Mouse (Mus musculus): Measurements from ENCODE around the gene Nelfa.
"Not testable (repeated sequence)": the region's sequence is repeated elsewhere in the genome, so short reads cannot be mapped to it uniquely, and the experiment has no call there.

Gene Nelfa

DNA sequence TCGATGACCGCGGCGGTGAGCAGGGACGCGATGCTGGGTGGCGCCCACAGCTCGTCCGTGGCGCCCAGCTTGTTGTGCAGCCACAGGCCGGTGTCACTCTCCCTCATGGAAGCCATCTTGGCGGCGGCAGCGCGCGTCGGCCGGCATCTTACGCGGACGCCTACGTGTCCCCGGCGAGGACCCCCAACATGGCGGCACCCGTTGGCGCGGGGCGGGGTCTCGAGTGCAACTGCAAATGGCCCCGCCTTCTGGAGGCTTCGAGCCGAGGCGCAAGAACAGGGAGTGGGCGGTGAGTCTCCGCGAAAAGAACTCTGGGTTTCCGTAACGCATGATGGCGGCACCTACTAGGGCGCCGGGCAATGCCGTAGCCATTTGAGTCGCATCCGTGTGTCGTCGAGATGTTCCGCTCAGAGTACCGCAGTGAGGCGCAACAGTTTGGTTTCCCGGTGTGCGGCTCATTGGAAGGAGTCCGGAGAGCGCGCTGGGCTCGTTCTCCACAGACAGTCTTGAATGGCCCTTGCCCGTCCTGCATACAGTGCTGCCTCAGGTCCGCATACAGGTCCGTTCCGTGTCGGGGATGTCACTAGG lies at the start of gene Nelfa:
Gene Nelfa (minus strand): TSS at position 294 of the 588 bp plus-strand sequence.
- peak; percentile 99 for DNase-seq

DNA sequence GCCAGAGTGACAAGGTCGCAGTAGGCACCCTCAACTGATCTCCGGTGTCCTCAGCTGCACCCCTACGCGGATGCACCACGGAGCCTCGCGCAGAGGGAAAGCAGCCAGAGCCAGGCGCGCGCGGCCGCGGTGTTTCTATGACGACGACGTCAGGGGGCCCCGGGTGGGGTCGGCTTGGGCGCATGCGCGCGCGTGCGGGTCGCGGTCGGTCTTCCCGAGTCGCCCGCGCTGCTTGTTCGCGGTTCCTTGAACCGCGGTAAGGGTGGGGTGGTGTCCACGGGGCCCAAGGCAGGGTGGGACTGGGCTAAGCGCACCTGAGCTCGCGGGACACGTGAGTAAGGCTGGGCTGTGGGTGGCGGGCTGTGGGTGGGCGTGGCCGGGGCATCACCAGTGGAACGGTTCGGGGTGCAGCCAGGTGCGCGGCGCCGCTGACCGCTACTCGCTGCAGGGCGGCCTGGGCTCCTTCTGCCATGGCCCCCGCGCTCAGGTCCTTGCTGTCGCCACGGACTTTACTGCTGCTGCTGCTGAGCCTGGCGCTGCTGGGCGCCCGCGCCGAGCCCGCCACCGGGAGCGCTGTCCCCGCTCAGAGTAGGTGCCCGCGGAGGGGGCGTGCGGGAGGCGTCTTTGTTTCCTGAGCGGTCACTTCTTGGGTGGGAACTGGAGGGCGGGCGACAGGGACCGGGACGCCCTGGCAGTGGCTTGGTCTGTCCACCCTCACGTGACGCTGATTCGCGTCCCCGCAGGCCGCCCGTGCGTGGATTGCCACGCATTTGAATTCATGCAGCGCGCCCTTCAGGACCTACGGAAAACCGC lies 47.3 kb upstream of the Nelfa start, which contains the start of gene Gm1673:
Gene Gm1673 (plus strand): TSS at position 125 of the 813 bp plus-strand sequence.
- DNase-seq, result peak; percentile 87

DNA sequence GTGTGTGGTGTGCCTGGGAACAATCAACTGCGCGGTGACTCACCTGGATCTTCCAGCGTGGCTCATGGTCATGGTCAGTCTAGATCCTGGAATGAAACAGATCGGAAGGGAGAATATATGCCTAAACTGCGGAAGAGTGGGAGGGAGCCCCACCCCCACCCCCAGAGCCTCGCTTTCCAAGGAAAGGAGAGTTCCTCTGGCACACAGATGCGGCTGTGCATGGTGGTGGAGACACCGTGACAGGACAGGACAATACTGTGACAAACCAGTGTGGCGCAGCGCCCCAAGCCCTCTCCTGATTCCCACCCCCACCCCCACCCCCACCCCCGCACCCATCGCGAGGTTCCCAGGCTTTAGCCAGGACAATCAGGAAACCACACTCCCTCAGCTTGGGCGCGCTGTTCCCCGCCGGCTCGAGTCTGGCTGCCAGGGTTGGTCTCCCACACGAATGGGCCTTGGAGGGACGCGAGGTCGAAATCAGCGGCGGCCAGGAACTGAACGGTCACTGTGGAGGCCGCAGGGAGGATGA lies 46.6 kb upstream of the Nelfa start:
- DNase-seq, result no peak

DNA sequence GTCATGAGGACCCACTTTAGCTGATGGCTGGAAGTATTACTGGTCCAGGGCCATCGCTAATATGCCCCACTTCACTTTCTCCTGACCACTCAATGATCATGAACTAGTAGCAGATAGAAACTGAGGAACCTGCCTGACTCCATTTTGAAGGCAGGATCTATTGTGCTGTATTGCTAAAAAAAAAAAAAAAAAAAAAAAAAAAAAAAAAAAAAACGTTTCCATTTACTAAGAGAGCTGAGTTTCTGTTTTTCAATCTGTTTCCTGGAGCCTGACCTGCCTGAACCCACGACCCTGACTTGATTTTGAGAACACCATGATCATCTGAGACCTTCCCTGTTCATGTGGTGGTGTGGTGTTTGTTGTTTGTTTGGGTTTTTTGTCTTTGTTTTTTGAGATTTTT lies 40.1 kb upstream of the Nelfa start:
- no peak for DNase-seq

DNA sequence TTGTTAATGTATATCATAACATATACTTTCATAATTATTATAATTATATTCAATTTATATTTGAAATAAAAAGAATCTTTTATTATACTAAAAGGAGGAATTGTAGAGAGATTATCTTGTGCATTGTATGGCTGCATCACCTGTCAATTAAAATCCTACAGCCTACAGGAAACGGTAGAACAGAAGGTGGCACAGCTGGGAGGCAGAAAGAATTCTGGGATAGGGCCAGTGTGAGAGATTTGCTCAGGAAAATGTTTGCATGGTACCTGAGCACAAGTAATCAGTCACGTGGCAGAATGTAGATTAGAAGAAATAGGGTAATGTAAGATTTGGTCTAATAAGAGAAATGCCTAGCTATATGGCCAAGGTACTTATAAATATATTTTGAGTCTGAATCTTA lies 38.5 kb upstream of the Nelfa start:
- DNase-seq, result no peak

DNA sequence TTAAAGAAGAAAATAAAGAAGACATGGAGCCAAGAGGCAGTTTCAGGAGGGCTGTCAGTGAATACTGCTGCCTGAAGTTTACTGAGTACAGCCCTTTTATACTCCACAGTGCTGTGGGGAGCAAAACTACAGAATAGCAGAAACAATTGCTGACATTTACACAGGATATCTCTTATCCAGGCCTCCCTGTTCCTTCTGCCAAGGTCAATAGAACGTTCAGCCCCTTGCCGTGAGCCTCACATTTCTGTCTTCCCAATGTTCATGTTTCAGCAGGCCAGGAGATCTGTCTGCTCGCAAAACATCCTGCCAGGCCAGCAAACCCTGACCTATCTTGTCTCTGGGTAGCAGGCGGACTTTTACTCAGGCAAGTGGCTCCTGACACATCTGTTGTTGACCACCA lies 23.2 kb upstream of the Nelfa start:
- DNase-seq, result no peak

DNA sequence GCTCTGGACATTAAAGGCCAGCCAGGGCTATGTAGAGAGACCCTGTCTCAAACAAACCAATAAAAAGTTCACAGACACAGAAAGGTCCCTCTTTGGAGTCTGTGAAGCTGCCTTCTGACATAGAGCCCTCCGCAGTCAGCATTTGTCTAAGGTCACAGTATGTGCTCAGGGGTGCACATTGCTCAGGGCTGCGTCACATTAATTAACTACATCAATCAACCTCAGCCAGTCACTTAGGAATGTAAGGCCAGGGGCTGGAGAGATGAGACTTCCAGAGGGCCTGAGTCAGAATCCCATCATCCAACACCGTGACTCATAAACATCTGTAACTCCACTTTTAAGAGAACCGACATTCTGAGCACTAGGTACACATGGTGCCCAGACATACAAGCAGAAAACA lies 19.7 kb upstream of the Nelfa start:
- DNase-seq, result no peak

DNA sequence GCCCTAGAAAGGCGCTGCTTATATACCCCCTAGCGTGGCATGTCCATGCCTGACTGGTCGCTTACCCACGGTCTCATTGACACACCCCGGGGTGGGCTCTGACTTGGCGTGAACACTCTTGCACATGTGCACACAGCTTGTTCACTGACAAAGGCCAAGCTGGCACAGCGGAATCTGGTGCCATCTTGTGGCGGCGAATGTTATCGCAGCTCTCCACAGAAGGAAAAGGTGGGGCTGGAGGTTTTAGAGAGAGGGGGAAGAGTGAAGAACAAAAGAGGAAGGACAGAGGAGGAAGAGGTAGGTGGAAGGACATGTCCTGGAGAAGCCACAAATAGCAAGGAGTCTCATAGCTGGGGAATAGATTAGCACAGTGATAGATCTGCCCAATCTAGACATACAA lies 18.1 kb upstream of the Nelfa start:
- DNase-seq, result peak; percentile 81

DNA sequence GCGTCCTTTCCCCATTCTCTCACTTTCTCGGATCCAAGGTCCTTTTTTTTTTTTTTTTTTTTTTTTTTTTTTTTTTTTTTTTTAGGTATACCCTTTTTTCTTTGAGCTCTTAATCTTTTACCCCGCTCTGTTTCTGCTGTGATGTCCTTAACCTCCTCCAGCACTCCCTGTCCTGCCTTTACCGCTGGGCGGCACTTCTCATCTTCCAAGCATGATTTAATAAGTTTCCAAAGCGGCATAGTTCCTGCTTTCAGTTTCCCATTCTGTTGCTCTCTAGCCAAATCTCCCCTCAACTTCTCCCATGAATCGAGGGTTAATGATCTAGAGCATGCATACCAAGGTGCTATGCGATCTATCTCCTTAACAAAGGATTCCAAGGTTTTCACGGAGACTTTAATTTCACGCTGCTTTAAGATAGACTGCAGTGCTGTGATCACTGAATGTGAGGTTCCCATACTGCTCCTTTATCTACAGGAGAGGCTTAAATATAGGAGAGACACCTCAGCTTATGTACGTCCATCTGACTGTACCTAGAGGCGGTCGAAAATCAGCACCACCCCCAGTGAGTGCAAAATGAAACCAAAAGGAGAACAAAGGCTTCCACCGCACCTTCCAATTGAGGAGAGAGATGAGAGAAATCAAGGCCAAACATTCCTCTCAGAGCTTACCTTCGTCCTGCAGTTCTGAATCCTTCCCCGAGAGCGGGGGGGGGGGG lies 17.4 kb upstream of the Nelfa start:
- no peak for DNase-seq

DNA sequence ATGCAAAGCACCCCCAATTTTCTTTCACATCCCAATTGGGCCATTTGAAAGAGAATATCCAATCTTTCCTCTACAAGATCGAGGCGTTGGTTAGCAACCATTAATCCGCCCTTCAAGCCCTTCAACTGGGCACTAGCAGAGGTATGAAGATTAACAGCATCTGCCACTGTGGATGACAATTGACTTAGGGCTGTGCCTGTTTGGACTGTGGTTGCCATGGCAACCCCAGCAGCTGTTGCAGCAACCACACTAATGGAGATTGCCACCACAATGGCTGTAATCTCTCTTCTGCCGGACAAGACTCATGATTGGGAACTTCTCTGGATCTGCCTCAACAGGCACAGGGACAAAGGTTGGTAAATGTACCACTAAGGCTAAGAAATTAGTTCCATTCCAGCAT lies 12.1 kb upstream of the Nelfa start:
- no peak for DNase-seq

DNA sequence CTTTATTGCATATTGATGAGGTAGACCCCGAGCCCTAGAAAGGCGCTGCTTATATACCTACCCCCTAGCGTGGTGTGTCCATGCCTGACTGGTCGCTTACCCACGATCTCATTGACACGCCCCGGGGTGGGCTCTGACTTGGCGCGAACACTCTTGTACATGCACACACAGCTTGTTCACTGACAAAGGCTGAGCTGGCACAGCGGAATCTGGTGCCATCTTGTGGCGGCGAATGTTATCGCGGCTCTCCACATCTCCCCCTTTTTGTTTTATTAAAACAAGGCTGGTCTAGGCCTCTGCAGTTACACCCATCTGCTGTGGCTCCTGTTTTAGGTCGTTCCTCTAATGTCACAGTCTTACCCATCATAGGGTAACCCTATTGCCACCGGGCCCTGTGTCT lies 10.8 kb upstream of the Nelfa start:
- DNase-seq, result not testable (repeated sequence)

DNA sequence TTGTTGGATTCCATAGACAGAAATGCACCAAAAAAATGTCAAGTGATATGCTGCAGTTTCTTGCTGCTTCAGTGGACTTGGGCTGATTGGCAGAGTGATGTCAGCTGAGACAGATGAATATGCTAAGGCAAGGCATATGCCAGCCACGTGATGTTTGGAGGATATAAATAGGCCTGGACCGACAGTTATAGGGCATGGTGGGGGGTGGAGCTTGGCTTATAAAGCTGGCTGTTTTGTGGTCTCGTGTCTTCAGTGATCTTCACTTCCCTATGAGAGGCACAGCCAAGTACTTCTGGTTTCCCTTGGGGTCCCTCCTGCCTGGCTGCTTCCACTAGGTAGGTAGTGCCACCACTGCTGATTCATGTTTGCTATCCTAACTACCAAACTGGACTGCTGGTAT lies 2.2 kb upstream of the Nelfa start:
- DNase-seq, result peak; percentile 26

DNA sequence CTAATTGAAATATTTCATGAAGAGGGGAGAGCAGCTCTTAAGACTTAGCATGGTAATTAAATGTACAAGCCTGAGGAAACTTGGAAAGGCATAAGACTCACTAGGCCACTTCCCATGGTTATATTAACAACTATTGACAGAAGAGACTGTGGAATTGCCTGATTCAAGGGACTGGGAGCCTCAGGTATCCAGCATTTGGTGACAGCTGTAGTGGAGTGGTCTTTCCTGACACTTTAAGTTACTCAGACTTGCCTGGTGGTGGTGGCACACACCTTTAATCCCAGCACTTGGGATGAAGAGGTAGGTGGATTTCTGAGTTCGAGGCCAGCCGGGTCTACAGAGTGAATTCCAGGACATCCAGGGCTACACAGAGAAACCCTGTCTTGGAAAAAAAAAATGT lies 1.0 kb upstream of the Nelfa start:
- no peak for DNase-seq

DNA sequence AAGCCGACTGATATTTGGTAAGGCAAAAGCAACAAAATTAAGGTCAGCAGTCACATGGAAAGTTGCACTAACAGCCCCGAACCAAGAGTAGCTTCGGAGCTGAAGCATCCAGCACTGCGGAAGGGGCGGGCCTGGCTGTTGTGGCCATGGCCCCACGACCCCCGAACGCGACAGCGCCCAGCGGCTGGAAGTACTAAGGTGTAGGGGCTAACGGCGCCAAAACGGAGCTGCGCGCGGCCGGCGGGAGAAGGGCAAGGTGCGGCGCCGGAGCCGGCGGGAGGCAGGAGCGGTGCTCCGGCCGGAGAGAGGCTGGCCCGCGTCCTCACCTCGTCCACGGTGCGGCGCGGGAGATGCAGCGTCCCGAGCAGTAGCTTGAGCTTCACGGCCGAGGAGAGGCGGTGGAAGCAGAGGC lies 507 bp downstream of the Nelfa start:
- DNase-seq, result peak; percentile 56

DNA sequence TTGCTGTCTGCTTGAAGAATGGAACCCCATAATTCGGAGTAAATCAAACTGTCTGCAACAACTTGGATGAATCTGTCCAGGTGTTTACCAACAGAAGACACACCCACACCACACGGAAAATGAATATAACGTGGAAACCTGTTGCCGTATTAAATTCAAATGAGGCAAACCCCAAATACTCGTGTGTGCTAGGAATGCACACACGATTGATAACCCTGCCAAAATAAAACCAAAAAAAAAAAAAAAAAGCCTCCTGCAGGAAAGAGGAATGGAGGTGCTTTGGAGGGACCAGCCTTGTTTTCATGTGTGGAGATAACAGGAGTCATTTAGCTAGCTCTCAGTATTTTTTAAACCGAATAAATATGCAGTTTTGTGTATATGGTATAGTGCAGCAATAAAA lies 1.3 kb downstream of the Nelfa start:
- DNase-seq, result no peak

DNA sequence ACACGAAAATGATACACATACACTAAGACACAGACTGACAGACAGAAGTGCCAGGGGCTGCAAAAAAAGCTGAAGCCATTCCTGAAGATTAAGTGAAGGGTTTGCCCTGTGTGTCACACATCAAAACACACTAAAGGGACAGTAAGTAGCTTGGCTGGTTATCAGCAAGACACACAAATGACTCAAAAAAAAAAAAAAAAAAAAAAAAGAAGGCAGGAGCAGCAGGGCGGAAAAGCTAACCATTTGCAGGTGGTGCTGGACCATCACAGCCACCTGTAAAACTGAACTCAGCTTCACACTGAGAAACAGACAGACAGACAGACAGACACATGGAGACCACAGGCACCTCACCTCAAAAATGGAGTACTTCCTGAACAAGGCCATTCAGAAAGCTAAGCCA lies 2.1 kb downstream of the Nelfa start:
- DNase-seq, result no peak

DNA sequence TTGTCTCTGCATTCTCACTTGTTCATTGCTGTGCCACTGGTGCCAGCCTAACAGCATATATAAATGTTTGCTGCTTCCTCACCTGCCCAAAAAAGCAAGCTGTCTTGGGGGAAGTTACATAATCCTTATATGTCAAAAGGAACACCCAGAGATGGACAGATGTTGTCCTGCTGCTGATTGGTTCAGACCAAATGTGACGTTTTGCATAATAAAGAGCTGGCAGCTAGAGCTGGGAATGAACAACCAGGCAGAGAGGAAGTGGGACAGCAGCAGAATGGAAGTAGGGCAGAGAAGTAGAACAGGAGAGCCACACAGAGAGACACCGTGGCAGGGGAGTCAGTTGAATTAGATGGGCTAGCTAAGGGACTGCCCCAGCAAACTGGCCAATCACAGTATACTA lies 3.8 kb downstream of the Nelfa start:
- DNase-seq, result no peak

DNA sequence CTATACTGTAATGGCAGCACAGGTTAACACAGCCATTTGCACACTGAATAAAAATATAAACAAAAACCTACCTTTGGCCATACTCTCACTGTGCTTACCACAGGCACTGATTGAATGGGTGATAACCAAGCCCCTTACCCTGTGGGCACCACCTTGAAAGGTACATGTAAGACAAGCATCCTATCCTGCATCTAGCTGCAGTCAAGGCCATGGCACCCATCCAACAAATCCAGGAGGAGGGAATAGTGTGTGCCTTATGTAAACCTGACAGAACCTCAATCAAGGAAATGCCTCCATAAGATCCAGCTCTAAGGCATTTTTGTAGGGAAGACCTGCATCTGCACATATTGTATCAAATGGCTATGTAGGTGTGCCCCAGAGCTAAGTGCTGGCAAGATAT lies 10.0 kb downstream of the Nelfa start:
- no peak for DNase-seq

DNA sequence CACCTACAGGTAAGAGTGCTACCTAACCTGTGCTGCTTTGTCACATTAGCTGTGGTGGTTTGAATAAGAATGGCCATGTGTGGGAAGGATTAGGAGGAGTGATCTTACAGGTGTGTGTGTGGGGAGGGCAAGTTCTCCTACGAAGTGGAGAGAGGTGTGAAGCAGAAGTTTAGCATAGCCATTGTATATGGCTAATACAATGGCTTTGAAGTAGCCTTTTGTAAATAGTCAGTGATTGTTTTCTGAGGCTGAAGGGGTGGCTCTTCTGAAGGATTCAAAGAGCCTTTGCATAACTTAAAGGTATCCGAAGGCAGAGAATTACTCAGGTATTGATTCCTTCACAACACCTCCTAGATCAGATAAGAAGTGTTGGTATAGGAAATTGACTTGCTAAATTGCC lies 13.6 kb downstream of the Nelfa start:
- DNase-seq, result no peak

DNA sequence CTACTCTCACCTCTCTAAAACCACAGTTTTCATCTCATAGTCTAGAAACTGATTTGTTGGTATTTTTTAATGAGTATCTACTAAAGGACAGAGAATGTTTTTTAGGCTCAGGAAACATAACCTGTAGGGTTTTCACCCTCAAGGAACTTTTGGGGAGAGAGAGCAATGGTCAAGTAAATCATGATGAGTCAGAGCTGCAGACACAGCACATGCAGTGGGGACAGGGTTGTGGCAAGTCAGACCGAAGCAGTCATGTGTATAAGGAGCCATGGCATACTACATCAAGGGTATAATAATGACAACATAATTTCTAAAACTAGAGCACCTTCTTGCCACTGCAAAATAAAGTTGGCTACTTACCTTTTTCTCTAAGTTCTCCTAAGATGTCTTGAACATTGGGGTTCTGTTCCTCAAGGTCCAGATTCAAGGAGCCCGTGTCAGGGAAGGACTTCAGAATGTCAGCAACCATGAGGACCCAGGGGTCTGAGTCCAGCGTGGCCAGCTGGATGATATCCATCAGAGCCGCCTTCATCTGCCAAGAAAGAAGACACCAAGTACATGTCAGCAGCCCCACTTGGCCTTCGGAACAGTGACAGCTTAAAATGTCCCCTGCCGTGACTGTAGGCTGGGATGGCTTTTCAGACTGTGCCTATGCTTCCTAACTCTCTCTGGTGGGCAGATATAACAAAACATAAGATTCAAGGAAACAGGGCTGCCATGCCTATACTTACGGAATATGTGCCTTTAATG lies 14.6 kb downstream of the Nelfa start:
- DNase-seq, result peak; percentile 12

DNA sequence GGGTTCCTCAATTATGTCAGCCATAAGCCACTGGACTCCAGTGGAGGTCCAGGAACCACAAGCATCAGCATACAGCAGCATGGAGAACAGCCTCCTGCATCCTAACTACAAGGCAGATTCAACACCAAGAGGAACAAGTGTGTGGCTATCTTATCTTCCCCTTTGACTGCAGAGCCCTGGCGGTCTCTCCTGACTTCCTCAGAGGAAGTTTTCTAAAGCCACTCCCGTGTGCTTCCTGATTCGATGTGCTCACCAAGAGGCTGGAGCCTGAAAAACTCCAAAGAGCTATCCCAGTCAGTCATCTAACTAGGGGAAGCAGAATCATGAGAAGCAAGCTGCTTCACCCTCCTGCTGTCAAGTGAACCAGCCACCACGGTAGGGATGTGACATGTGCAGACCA lies 15.3 kb downstream of the Nelfa start:
- DNase-seq, result no peak

DNA sequence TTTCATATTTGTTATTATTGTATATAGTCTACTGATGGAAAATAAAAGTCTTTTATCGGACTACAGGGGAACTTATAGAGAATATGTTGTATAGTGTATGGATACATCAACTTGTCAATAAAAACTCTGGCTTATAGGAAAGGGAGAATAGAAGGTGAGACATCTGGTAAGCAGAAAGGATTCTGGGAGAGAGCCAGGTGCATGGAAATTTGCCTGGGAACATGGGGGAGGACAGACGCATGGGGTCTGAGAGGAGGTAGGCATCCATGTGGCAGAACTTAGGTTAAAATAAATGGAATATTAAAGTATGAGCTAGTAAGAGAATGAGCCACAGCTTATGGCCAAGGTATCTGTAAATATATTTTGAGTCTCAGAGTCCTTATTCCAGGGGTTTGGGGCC lies 16.2 kb downstream of the Nelfa start:
- DNase-seq, result no peak

DNA sequence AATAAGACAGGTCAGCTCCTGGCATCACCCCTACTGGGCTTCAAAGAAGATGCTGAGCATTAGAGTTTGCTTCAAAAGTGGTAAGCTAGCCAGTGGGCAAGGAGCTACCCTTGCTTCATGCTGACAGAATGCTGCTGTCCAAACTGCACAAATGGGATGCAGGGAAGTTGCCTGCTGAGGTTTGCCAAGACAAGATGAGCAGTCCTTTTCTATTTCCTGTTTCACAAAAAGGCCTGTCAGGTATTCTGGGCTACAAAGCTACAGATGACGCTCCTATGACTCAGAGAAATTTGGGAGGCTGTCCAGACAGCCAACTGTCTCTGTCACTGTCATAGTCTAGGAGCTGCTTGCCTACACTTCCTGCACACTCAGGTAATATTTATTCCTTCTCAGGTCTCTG lies 16.7 kb downstream of the Nelfa start:
- DNase-seq, result no peak
